Mouse (Mus musculus) lung, embryonic 14.5 days (tissue): ENCODE data around the gene Tspan5. TPM values are rescaled to one million over a fixed set of nuclear protein-coding genes. Genes with fewer than 3 reads are reported as not detected.

Experiments used
- ATAC-seq: fragments of 200-750 bp; cut with Nextera tagmentation; 2 replicates; pipeline ENCODE4 v1.8.0; 2017; ENCODE audit warnings: mild to moderate bottlenecking, moderate TSS enrichment, moderate library complexity; ENCODE audit not compliant: insufficient read depth
- DNase-seq: peaks from one replicate; pipeline ENCODE4 v3.0.0-alpha.2; 2015
- H3K27ac ChIP-seq: fragments of 300-500 bp; sonication (generic); 2 replicates; pipeline ENCODE4 v1.5.1; 2014; ENCODE audit warnings: low read depth, mild to moderate bottlenecking, moderate library complexity
- H3K27me3 ChIP-seq: fragments of 300-500 bp; sonication (generic); 2 replicates; pipeline ENCODE4 v1.6.1; 2014; ENCODE audit warnings: low read length, control low read depth; ENCODE audit not compliant: insufficient read depth
- H3K36me3 ChIP-seq: fragments of 300-500 bp; sonication (generic); 2 replicates; pipeline ENCODE4 v1.6.1; 2014; ENCODE audit warnings: control low read depth; ENCODE audit not compliant: insufficient read depth
- H3K4me1 ChIP-seq: fragments of 300-500 bp; sonication (generic); 2 replicates; pipeline ENCODE4 v1.6.1; 2014; ENCODE audit warnings: antibody characterized with exemption, control low read depth; ENCODE audit not compliant: insufficient read depth
- H3K4me2 ChIP-seq: fragments of 300-500 bp; sonication (generic); 2 replicates; pipeline ENCODE4 v1.6.1; 2014; ENCODE audit warnings: mild to moderate bottlenecking
- H3K4me3 ChIP-seq: fragments of 300-500 bp; sonication (generic); 2 replicates; pipeline ENCODE4 v1.5.1; 2014; ENCODE audit warnings: low read depth, low read length
- H3K9ac ChIP-seq: fragments of 300-500 bp; sonication (generic); 2 replicates; pipeline ENCODE4 v1.6.1; 2014
- H3K9me3 ChIP-seq: fragments of 300-500 bp; sonication (generic); 2 replicates; pipeline ENCODE4 v1.6.1; 2016; ENCODE audit warnings: low read depth, low read length, control low read depth
- CTCF ChIP-seq: IDR thresholded peaks from 2 replicates; pipeline ENCODE4 v1.5.1; 2016; ENCODE audit warnings: antibody characterized with exemption, low read depth
- WGBS: fragments of 180-500 bp; shearing (Covaris S2); extraction: QIAGEN DNeasy Blood & Tissue Kit; methylation state at CpG from one replicate; pipeline ENCODE4 v1.1.7; 2014; 5-methylcytosine and 5-hydroxymethylcytosine counted together
- polyA plus RNA-seq: library from polyadenylated mRNA; unstranded; fragments of >200 nt; fragmentation: Nextera tagmentation; extraction: Ambion mirVana; gene quantifications from 2 replicates; pipeline ENCODE4 v1.2.1, GENCODE M21; 2014

The Tspan5 gene
- polyA plus RNA-seq, 1 experiment from 2014 or later, result 28.3 TPM

DNA sequence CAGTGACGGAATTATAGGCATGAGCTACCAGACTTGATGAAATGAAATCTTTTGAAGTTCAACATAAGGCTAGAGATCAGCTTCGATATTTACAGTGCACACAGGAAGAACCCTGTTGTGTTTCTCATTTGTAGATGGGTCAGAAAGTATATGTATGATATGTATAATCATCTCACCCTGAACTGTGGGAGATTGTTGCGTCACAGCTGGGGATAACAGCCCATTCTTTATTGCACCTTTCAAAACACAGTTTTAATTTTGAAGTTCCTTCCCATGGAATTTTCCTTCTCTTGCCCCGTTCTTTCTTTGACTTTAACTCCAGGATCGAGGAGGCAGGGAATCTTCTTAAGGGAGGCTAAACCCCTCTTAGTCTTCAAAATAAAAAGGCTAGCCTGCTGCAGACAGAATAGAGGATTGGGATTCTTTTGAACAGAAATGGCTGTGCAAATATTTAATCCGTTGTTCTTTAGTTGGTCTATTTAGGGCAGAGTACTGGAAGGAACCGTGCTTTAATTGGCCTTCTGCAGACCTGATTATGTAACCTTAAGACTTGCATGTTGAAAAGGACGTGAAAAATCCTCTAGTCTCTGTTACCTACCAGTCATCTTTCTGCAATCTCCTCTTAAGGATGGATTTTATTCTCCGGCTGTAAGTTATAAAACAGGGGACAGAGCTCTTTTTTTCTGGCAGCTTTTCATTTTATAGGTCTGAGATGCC, 18.1 kb downstream of the Tspan5 start:
- ATAC-seq (no peak), DNase-seq (peak; percentile 42)
- Histone ChIP-seq H3K9me3 (no peaks in the 10 kb centered on the region), H3K4me1 (peaks cover 5% of the 10 kb centered on the region), H3K27me3 (no peaks in the 10 kb centered on the region), H3K36me3 (no peaks in the 10 kb centered on the region), H3K4me2 (peak overlapping the region; percentile 20; the same call in 1 of the 2 replicates), H3K4me3 (no peak overlapping the region), H3K27ac (no peak overlapping the region), H3K9ac (no peak overlapping the region)
- no peak for TF ChIP-seq CTCF
- WGBS, result 19% methylated on average over 9 of the region's 9 CpGs

DNA sequence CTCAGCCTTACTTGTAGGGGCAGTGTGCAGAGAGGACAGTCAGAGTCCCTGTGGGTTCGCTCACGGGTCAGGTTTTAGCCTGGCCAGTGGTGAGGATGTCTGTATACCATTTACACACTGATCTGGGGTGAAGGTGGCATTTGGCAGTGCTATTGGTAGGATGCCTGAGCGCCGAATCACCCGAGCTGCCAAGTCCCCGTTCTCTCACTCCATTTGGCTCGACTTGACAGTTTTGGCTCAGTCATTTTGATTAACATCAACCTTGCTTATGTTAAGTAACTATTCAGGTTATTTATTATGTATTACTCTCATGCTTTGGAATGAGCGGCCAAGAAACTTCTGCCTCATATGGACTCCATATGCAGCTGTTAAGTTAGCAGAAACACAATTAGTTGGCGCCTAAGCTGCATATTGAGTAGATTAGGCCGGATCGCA, 18.7 kb downstream of the Tspan5 start:
- H3K4me2 ChIP-seq, result peak overlapping the region; percentile 20; the same call in 1 of the 2 replicates
- DNase-seq (peak; percentile 92), ATAC-seq (peak; percentile 95)
- no peak overlapping the region for H3K27ac ChIP-seq
- H3K4me1 ChIP-seq, result peaks cover 5% of the 10 kb centered on the region
- no peak overlapping the region for H3K9ac ChIP-seq
- no peak for TF ChIP-seq CTCF
- H3K9me3 ChIP-seq, result no peaks in the 10 kb centered on the region
- WGBS, result 27% methylated on average over 11 of the region's 11 CpGs
- H3K36me3 ChIP-seq, result no peaks in the 10 kb centered on the region
- H3K27me3 ChIP-seq, result no peaks in the 10 kb centered on the region
- H3K4me3 ChIP-seq, result no peak overlapping the region

DNA sequence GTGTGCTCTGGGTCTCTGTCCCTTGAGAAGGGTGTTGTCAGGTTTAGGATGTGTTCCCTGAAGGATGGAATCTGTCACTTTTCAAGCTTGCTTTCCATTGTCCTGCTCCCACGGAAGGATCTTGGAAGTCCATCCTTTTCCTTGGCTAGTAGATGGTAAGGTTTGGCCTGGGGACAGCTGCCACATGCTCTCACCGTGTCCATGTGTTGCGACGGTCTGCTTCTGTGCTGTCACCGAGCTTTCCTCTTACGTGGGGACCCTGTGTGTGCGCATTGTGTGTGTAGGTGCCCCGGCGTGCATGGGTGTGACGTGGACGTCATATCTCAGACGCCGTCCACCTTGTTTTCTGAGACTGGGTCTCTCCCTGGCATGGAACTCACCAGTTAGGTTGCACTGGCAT, 19.5 kb downstream of the Tspan5 start:
- peak overlapping the region; percentile 22; the same call in 1 of the 2 replicates for H3K27ac ChIP-seq
- ATAC-seq, result no peak; the same call in 1 of the 2 replicates
- no peaks in the 10 kb centered on the region for H3K36me3 ChIP-seq
- H3K27me3 ChIP-seq, result no peaks in the 10 kb centered on the region
- H3K9ac ChIP-seq, result no peak overlapping the region
- peaks cover 5% of the 10 kb centered on the region for H3K4me1 ChIP-seq
- no peaks in the 10 kb centered on the region for H3K9me3 ChIP-seq
- H3K4me3 ChIP-seq, result no peak overlapping the region
- no peak for TF ChIP-seq CTCF
- peak; percentile 63 for DNase-seq
- no peak overlapping the region for H3K4me2 ChIP-seq
- WGBS, result 75% methylated on average over 13 of the region's 13 CpGs

DNA sequence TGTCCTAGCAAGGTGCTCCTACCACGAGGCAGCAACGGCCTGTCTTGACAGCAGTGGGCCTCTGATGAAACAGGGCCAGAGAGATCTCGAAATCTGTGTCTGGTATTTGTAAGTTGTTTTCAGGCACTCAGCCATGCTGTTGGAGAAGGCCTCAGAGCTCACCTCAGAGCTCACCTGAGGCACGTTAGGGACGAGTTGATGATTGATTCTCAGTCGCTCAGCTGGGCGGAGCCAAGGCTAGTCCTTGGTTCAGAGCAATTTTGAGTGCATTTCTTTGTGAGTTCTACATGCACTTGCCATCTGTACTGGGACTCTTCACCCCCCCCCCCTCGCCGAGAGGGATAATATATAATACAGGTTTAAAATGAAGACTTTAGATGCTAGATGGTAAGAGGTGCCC, 21.9 kb downstream of the Tspan5 start:
- H3K27me3 ChIP-seq, result no peaks in the 10 kb centered on the region
- H3K4me2 ChIP-seq, result no peak overlapping the region
- H3K36me3 ChIP-seq, result no peaks in the 10 kb centered on the region
- no peak overlapping the region for H3K9ac ChIP-seq
- H3K9me3 ChIP-seq, result no peaks in the 10 kb centered on the region
- H3K4me3 ChIP-seq, result no peak overlapping the region
- ATAC-seq, result no peak
- no peak for TF ChIP-seq CTCF
- WGBS, result 80% methylated on average over 9 of the region's 9 CpGs
- no peak overlapping the region for H3K27ac ChIP-seq
- peaks cover 5% of the 10 kb centered on the region for H3K4me1 ChIP-seq
- no peak for DNase-seq

DNA sequence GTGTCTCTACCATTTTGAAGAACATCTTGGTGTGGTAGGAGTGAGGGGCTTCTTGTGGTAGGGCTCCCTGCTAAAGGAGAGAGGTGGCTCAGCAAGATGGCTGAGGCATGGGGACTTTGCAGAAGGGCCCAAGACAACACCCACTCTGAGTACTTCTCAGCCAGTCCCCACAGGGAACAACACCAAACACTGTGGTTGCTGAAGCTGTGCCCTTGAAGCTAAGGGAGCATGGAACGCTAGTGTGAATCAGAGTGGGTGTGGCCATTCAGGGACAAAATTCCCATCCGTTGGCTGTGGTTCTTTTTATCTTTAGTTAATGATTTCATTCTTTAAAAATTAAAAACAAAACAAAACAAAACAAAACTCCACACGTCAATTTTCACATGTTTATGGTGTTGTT, 22.8 kb downstream of the Tspan5 start:
- DNase-seq, result no peak
- Histone ChIP-seq H3K4me3 (no peak overlapping the region), H3K9me3 (no peaks in the 10 kb centered on the region), H3K36me3 (no peaks in the 10 kb centered on the region), H3K4me1 (peaks cover 5% of the 10 kb centered on the region), H3K27me3 (no peaks in the 10 kb centered on the region), H3K27ac (no peak overlapping the region), H3K4me2 (no peak overlapping the region), H3K9ac (no peak overlapping the region)
- no peak for TF ChIP-seq CTCF
- WGBS, result 77% methylated on average over 3 of the region's 3 CpGs
- no peak for ATAC-seq

DNA sequence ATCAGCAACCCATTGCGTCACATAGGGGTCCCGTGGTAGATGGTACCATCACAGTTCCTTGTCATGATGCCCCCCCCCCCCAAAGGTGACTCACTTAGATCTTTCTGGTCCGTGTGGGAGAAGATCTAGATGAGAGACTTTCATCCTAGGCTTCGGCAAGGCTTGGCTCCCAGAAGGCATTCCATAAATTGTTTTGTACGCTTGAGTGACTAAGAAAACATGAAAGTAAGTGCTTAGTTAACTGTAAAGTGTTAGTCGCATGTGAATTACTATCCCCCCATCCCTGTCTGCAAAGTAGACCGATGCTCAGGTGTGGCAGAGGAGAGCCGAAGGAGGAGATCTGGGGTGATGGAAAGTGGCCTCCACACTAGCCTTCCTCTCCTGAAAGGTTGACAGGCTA, 25.0 kb downstream of the Tspan5 start:
- H3K4me1 ChIP-seq, result no peaks in the 10 kb centered on the region
- 65% methylated on average over 8 of the region's 8 CpGs for WGBS
- no peak overlapping the region for H3K9ac ChIP-seq
- H3K4me3 ChIP-seq, result no peak overlapping the region
- H3K36me3 ChIP-seq, result no peaks in the 10 kb centered on the region
- no peaks in the 10 kb centered on the region for H3K27me3 ChIP-seq
- no peaks in the 10 kb centered on the region for H3K9me3 ChIP-seq
- DNase-seq, result no peak
- no peak for ATAC-seq
- H3K4me2 ChIP-seq, result no peak overlapping the region
- TF ChIP-seq CTCF, result no peak
- H3K27ac ChIP-seq, result no peak overlapping the region

DNA sequence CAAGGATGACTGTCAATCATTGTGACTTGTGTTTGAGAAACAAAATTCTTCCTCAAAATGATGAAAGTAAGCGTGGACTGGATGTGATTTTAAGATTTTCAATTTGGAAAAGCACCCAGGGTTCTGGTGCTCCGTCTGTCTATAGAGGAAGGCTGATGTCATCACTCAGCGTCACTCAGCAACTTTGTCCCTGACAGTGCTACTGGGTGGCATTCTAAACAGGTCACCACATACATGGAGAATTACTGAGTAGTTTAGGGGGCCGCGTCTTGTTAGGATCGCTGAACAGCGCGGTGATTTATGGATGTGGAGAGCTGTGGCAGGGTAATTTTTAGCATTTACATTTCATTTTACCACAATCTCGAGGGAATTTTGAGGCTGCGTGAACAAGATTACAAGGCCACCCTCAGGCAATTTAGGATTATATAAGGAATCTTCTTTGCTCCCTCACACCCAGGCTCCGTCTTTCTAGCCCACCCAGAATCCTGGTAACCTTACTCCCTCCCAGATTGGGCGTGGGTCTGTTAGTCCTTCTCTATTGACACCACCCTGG, 26.6 kb downstream of the Tspan5 start:
- Histone ChIP-seq H3K9ac (no peak overlapping the region), H3K9me3 (no peaks in the 10 kb centered on the region), H3K27ac (no peak overlapping the region), H3K4me1 (no peaks in the 10 kb centered on the region), H3K4me3 (no peak overlapping the region), H3K27me3 (no peaks in the 10 kb centered on the region), H3K4me2 (no peak overlapping the region), H3K36me3 (no peaks in the 10 kb centered on the region)
- no peak for DNase-seq
- no peak for ATAC-seq
- TF ChIP-seq CTCF, result no peak
- WGBS, result 58% methylated on average over 12 of the region's 12 CpGs
